Mouse (Mus musculus): ENCODE measurements around the gene Snx9.

Gene Snx9

GRCm38 (mm10) chr17:5841128-5841942 lies at the start of gene Snx9:
TSS of gene Snx9 (plus strand) at chr17:5841329.
- DNase-seq (ENCODE audit: low read depth, low spot score): peak; percentile 50

DNA sequence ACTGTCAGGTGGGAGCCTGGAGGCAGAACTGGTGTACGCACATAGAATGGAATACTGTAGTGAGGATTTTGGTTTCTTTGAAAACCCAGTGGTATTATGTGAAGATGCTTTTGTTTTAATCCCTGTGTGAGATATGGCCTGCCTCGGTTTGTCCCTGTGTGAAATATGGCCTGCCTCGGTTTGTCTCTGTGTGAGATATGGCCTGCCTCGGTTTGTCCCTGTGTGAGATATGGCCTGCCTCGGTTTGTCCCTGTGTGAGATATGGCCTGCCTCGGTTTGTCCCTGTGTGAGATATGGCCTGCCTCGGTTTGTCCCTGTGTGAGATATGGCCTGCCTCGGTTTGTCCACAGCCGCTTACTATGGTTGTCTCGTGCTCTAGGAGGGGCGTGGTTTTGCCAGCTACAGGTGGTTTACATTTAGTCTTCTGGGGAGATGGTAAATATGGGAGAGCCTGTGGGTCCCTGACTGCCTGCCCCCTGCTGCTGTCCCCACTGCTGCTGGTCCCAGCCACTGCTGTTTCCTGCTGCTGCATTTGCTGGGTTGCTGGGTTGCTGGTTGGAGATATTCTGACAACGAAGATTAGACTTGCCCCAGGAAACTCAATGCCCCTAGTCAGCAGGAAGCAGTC lies 48.9 kb upstream of the Snx9 start:
- DNase-seq (ENCODE audit: low read depth, low spot score): no peak

- no peak for DNase-seq (ENCODE audit: low read depth, low spot score)
Measured at GRCm38 (mm10) chr17:5793593-5793992, 47.5 kb upstream of the Snx9 start.

DNA sequence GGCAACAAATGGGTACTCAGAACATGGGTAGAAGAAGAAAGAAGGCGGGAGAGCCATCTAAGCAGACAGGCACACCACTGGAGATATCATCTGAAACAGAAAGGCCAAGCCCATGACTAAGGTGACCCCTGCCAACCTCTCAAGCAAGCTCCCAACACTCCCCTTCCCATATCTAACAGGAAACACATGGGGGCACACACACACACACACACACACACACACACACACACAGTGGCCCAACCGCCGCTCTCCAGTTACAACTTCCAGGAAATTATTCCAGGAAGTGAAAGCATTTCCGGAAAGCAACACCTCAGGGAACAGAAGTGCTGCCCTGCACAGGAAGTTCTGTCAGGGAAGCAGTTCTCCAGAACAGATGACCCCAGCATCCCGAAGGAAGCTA lies 46.9 kb upstream of the Snx9 start:
- DNase-seq (ENCODE audit: low read depth, low spot score): no peak

DNA sequence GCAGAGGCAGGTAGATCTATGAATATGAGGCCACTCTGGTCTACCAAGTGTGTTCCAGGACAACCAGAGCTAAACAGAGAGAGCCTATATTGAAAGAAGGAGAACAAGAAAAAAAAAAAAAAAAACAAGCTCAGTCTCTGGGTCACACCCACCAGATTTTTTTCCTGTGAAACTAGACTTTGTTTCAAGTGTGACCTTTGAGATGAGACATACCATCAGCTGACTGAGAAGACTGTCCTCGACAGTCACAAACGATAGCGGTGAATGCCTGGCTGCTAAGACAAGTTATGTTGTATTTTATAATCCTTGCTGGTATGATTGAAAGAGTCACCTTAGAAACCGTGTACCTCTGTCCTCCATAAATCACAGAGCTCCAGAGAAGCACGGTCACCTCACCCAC lies 45.8 kb upstream of the Snx9 start:
- no peak for DNase-seq (ENCODE audit: low read depth, low spot score)

DNA sequence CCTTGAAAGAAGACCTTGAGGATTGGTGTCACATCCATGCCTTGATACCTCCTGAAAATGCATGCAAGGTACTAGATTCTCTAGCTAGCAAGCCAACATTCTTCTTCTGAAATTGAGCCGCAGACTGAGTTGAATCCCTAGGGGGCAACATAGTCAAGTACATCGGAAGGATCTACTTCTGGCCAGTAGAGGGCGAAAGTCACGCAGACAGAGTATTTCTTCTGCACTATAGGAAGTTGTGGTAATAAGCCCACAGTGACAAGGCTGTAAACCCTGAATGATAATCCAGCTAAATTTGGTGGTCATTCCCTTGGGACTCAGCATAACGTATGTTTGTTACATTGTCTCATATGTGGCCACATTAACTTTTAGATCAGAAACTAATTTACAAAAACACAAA lies 45.3 kb upstream of the Snx9 start:
- DNase-seq (ENCODE audit: low read depth, low spot score): peak; percentile 96

DNA sequence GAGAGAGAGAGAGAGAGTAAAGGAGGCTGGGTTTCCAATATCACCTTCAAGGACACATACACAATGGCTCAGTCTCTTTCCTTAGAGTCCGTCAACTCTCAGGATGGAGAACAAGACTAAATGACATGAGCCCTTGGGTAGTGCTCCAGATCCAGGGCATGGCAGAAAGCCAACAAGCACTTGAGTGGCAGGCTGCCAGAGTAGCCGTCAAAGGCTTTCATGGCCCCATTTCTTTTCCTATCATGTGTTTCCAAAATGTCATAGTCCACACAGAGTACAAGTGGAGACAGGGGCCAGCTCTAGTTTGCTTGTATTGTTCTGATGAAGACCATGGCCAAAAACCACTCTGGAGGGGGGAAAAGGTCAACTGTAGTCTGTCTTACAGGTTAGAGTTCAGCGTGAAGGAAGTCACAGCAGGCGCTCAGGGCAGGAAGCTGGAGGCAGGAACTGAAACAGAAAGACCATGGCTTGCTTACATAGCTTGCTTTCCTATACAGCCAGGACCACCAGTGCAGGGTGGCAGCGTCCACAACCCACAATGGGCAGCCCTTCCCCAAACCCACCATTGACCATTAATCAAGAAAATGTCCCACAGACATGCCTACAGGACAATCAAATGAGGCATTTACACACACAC lies 43.9 kb upstream of the Snx9 start:
- DNase-seq (ENCODE audit: low read depth, low spot score): no peak

GRCm38 (mm10) chr17:5798221-5798801 lies 42.8 kb upstream of the Snx9 start:
- DNase-seq (ENCODE audit: low read depth, low spot score): peak; percentile 62

DNA sequence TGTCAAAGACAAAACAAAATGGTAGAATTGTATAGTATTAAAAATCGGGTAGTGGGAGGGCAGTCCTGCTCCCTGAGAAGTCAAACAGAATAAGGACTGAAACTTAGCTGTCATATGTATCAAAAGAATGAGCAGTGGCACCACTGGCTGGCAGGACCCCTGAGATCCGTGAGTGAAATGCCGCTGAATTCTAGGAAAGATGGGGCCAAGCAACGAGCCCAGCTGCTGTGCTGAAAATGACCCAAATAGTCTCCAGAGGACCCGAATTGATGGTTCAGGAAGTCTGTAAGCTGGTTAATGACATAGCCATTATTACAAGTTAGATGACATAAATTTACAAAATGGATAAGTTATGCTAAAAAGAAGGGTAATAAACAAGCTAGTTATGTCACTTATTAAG lies 42.2 kb upstream of the Snx9 start:
- DNase-seq (ENCODE audit: low read depth, low spot score): no peak

DNA sequence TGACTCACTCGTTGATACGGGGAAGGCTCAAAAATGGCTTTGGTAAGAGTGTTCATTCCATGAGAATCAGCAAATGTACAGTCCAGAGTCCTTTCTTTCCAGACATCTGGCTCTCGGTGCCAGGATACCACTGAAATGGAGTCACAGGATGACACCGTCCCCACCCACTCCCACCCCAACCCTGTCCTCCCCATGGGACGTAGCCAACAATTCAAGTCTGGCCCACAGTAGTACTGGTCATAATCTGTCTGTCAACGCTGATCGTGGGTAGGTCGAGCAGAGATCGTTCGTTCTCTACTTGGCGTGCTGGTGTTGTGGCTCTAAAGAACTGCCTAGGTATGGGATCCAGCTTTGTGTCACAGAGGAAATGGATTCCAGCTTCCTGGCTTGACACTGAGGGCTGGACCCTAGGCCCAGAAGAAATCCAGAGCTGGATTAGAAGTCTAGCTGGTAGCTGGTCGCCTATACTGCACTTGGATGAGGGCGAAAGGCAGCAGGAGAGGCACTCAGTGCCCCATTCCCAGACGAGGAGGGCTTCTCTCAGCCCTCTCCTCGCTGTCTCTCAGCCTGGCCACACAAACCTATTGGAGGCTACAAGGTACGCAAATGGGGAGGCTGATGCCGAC lies 41.6 kb upstream of the Snx9 start:
- peak; percentile 90 for DNase-seq (ENCODE audit: low read depth, low spot score)

- DNase-seq (ENCODE audit: low read depth, low spot score): peak; percentile 89
Measured at GRCm38 (mm10) chr17:5800254-5800653, 40.9 kb upstream of the Snx9 start.

DNA sequence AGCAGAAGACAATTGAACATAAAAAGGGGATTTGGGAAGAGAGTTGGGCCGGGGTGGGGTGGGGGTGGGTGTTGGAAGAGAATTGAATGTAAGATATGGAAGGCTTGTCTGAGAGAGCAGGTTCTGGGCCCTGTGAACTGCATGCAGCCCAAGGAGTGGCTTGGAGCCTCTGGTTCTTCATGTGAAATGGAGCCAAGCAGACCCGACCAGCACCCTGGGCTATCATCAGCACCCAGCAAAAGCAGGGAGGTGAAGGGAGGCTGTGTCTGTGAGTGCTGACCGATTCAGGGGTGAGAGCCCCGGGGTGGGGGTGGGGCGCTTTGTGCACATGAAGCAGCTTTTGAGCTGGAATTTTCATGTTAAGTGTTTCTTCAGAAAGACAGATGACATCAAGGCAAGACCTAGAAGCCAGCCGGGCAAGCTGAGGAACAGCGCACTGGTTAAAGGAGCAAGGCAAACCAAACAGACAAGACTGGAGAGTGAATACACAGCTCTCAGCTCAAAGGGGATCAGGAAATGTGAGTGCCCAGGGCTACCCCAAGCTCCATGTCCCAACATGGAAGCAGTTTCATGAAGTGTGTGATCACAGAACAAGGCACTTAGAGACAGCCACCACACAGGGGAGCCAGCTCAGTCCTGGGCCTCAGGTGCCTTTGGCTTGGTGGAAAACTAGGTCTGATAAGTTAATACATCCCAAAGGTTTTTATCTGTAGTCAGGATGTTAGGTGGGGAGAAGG lies 40.1 kb upstream of the Snx9 start:
- no peak for DNase-seq (ENCODE audit: low read depth, low spot score)

GRCm38 (mm10) chr17:5801761-5802655 lies 39.1 kb upstream of the Snx9 start:
- DNase-seq (ENCODE audit: low read depth, low spot score): no peak

DNA sequence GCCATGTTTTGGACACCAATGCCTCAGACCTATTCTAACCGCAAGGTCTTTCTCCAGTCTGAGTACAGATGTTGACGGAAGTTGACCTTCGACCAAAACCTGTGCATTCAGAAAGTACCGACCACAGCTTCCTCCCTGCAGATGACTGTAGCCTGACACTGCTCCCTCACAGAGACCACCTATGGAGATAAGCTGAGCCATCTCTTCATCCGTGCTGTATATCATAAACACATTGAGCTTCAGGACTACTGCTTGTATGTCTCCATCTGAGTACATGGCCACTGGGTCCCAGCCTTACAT lies 38.5 kb upstream of the Snx9 start:
- DNase-seq (ENCODE audit: low read depth, low spot score): no peak

DNA sequence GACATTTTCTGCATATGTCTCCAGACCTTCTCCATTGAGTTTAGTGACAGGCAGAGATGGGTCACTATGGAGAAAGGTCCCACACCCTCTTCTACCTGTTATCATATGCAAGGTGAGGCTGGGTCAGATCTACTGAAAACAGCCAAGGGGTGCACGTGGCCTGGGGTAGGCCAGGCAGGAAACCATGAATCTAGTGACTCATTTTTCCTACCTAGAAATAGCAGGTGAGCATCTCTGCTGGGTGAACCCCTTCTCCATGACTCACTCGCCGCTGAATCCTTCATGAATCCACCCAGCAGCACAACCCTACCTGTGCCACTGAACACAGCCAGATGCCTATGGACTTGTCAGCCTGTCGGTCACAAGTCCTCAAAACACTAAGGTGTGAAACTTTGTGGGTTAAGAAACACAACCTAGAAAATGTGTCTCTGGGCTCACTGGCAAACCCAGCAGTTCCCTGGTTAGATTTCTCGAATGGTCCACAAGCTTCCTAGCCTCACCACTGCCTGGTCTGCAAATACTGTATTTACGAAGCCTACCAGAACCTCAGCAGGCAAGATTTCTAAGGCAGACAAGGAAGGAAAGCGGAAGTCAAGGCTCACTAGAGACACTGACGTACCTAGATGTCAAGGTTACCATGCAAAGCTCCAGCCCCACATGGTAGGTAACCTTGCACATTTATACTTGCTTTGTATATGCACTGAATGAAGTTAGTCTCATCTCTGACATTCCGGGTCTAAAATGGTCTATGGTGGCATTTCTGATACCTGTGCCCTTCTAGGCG lies 37.7 kb upstream of the Snx9 start:
- no peak for DNase-seq (ENCODE audit: low read depth, low spot score)

GRCm38 (mm10) chr17:5804370-5805150 lies 36.6 kb upstream of the Snx9 start:
- DNase-seq (ENCODE audit: low read depth, low spot score): no peak

- DNase-seq (ENCODE audit: low read depth, low spot score): no peak
Measured at GRCm38 (mm10) chr17:5805151-5805834, 35.8 kb upstream of the Snx9 start.

DNA sequence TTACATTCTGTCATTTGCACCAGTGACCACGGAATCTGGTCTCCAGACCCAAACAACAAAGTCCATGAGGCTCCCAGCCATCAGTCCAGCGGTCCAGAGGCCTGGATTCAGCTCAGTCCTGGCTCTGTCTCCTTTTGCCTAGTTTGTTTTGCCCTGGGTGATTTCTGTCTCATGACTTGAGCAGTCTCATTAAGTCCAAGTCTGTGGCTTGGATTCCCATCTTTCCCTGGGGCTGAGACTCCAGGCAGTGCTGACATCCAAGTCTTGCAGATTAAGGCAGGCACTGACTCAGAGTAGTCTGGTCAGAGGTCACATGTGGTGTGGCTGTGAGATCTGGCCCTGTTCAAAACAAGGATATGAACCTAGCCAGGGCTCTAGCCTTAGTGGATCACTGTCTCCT lies 35.2 kb upstream of the Snx9 start:
- peak; percentile 99 for DNase-seq (ENCODE audit: low read depth, low spot score)
